Mouse (Mus musculus): ENCODE measurements around the gene Vipr2. TPM values are rescaled to one million over a fixed set of nuclear protein-coding genes. Genes with fewer than 3 reads are reported as not detected.

Gene Vipr2
- polyA plus RNA-seq, 1 experiment from 2014 or later, result 1.8 TPM

DNA sequence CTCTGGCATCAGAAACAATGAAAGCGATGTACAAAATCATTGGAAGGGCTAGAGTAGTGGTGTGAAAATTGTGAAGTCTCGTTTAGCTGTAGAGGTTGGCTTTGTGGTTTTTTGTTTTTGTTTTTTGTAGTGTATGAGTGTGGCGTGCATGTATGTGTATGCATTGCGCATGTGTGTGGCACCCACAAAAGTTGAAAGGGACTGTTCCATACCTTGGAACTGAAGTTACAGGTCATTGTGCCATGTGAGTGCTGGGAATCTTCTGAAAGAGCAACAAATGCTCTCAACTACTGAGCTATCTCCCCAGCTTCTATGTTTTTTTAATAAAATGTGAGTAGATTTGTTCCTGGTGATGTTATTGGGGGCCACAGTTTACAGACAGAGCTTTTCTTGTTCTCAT lies 14.5 kb upstream of the Vipr2 start:
- H3K9me3 ChIP-seq (replicated peaks), result peaks cover 13% of the 10 kb centered on the region
- 95% methylated on average over 4 of the region's 4 CpGs for WGBS
- no peak overlapping the region for H3K4me3 ChIP-seq
- no peak for DNase-seq (ENCODE audit: low spot score)
- H3K4me1 ChIP-seq, result no peaks in the 10 kb centered on the region
- peaks cover 44% of the 10 kb centered on the region for H3K36me3 ChIP-seq
- H3K27me3 ChIP-seq (ENCODE audit: low read depth, poor library complexity, severe bottlenecking), result no peaks in the 10 kb centered on the region
- H3K27ac ChIP-seq, result no peak overlapping the region

DNA sequence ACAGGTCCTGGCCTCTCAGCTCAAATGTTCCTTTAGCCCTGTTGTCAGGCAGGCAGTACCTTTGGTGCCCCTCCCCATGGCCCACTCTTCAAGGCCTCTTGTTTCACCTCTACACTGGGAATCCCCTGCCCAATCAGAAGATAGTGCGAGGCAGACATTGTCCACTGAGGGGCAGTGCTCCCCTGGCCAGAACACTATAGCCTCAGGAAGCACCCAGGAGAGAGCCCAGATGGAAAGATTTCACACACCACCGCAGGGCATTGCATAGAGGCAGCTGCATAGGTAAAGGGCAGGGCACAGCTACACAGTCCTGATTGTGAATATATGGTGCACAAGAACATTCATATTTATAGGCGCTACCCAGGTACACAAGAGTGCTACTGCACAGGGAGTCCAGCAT lies 6.5 kb upstream of the Vipr2 start:
- no peak overlapping the region for H3K27ac ChIP-seq
- no peak overlapping the region for H3K4me3 ChIP-seq
- WGBS, result 32% methylated on average over 3 of the region's 3 CpGs
- peak; percentile 49 for DNase-seq (ENCODE audit: low spot score)
- no peaks in the 10 kb centered on the region for H3K4me1 ChIP-seq
- peaks cover 10% of the 10 kb centered on the region for H3K27me3 ChIP-seq (ENCODE audit: low read depth, poor library complexity, severe bottlenecking)
- no peaks in the 10 kb centered on the region for H3K9me3 ChIP-seq (replicated peaks)
- H3K36me3 ChIP-seq, result no peaks in the 10 kb centered on the region

DNA sequence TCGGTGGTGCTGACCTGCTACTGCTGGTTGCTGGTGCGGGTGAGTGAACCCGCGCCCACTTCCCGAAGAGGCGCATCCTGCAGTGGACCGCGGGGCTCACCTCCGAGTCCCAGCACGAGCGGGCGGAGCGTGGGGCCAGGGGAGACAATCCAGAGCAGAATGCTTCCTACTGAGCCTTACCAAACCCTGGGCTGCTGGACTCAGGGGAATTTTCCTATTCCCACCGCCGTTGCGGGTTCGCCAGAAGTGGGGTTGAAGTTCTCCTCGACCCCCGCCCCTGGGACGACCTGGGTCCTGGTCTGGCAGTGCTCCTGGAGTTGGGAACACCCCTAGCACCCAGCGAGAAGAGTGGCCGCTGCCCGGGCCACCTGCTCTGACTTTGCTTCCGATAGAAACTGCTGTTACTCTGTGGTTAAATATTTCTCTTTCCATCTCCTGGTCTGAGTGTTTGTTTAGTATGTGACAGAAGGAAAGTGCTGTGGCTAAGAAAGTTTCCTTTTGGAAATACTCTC lies 385 bp downstream of the Vipr2 start:
- Histone ChIP-seq H3K27me3 (ENCODE audit: low read depth, poor library complexity, severe bottlenecking) (peaks cover 38% of the 10 kb centered on the region), H3K27ac (peak overlapping the region; percentile 82)
- WGBS, result 1% methylated on average over 24 of the region's 24 CpGs

DNA sequence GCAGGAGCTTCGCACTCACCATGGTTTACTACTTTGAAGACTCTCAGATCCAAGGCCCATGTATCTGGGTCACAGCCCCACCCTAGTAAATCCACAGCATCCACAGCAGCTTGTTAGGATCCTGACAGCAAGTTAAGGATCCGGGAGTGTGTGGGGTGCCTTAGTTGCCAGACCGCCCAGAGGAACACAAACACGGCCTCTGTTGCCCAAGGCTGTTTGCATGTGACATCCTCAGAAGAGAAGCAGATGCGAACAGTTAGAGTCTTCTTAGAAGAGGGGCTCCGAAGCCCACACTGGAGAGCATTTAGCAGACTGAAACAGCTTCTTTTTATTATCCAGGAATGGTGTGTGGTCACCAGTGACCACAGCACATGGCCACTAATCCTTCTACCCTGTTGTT lies 5.6 kb downstream of the Vipr2 start:
- DNase-seq (ENCODE audit: low spot score), result no peak
- Histone ChIP-seq H3K9me3 (replicated peaks) (no peaks in the 10 kb centered on the region), H3K27ac (no peak overlapping the region), H3K36me3 (no peaks in the 10 kb centered on the region), H3K4me3 (no peak overlapping the region), H3K4me1 (no peaks in the 10 kb centered on the region), H3K27me3 (ENCODE audit: low read depth, poor library complexity, severe bottlenecking) (peaks cover 13% of the 10 kb centered on the region)
- WGBS, result 78% methylated on average over 6 of the region's 6 CpGs

More for the DNA sequence above, 385 bp downstream of the Vipr2 start:
- no peak for DNase-seq (ENCODE audit: low spot score)
- Histone ChIP-seq H3K4me1 (peaks cover 11% of the 10 kb centered on the region; the same call in 1 of the 2 replicates), H3K4me3 (peak overlapping the region; percentile 66), H3K36me3 (no peaks in the 10 kb centered on the region), H3K9me3 (replicated peaks) (no peaks in the 10 kb centered on the region)

DNA sequence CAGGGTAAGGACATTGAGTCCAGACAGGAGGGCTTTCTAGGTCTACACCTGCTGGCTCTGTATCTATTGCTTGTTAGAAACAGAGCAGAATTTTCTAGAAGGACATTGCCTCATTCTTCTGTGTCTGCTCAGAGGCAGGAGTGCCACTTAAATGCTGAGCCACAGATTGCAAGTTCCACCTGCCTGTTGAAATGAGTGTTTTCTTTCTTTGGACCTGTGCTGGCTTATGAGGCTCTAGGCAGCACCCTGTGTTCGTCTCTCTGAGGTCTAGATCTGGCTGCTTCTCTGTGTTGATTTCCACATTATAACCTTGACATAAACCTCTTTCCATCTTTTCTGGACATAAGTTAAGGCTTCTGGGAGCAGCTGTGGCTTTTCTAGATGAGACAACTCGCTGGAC lies 6.8 kb downstream of the Vipr2 start:
- WGBS, result 83% methylated on average over 2 of the region's 2 CpGs
- peak; percentile 6 for DNase-seq (ENCODE audit: low spot score)
- no peaks in the 10 kb centered on the region for H3K36me3 ChIP-seq
- H3K27me3 ChIP-seq (ENCODE audit: low read depth, poor library complexity, severe bottlenecking), result peaks cover 3% of the 10 kb centered on the region
- H3K4me3 ChIP-seq, result no peak overlapping the region
- no peaks in the 10 kb centered on the region for H3K4me1 ChIP-seq
- no peak overlapping the region for H3K27ac ChIP-seq
- no peaks in the 10 kb centered on the region for H3K9me3 ChIP-seq (replicated peaks)

DNA sequence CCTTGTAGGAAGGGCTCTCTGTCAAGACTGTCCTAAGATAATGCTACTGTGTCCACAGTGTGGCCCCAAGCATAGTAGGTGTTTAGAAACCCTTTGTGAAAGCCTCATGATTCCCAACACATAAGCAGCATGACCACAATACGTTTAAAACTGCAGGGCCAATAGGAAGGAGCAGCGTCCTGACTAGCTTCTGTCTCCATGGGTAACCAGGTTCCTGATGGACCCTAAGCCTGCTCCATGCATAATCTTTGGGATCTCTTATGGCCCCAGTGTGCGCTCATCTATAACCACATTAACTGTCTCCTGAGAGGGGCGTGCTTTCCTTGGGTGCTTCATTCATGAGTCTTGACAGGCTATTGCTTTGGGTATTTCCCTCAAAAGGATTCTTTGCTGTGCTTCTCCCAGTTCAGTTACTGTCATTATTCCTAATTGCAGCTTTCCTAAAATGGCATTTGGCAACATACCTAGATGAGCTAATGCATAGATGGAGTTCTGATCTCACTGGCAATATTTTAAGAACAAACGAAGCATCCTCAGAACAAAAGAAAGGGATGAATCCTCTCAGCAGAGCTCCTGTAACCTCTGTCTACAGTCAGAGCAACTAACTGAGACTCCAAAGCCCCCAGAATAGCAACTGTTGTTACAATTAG lies 9.6 kb downstream of the Vipr2 start:
- 90% methylated on average over 5 of the region's 5 CpGs for WGBS

DNA sequence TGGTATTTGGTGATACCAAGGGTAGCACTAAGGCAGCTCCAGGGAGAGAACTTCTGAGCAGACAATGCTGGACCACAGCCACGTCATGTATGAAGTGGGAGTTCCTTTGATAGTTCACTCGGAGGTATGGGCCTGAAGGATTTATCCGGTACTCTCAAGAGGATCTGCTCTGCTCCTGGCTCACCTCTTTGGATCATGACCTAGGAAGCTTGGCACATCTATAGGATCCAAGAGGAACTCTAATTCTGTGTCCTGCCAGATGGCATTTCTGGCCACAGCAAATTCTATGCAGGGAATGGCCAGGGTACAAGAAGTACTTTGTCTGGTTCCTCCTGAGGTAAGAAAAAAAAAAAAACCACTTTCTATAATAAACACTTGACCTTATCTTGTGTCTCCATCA lies 12.3 kb downstream of the Vipr2 start:
- H3K4me1 ChIP-seq, result no peaks in the 10 kb centered on the region
- H3K9me3 ChIP-seq (replicated peaks), result no peaks in the 10 kb centered on the region
- H3K27me3 ChIP-seq (ENCODE audit: low read depth, poor library complexity, severe bottlenecking), result no peaks in the 10 kb centered on the region
- H3K4me3 ChIP-seq, result no peak overlapping the region
- no peaks in the 10 kb centered on the region for H3K36me3 ChIP-seq
- no peak for DNase-seq (ENCODE audit: low spot score)
- H3K27ac ChIP-seq, result no peak overlapping the region
- WGBS, result 89% methylated on average over 3 of the region's 3 CpGs

More for the DNA sequence above, 9.6 kb downstream of the Vipr2 start:
- Histone ChIP-seq H3K27ac (no peak overlapping the region), H3K9me3 (replicated peaks) (no peaks in the 10 kb centered on the region), H3K4me3 (no peak overlapping the region), H3K4me1 (no peaks in the 10 kb centered on the region), H3K36me3 (no peaks in the 10 kb centered on the region), H3K27me3 (ENCODE audit: low read depth, poor library complexity, severe bottlenecking) (no peaks in the 10 kb centered on the region)
- no peak for DNase-seq (ENCODE audit: low spot score)

DNA sequence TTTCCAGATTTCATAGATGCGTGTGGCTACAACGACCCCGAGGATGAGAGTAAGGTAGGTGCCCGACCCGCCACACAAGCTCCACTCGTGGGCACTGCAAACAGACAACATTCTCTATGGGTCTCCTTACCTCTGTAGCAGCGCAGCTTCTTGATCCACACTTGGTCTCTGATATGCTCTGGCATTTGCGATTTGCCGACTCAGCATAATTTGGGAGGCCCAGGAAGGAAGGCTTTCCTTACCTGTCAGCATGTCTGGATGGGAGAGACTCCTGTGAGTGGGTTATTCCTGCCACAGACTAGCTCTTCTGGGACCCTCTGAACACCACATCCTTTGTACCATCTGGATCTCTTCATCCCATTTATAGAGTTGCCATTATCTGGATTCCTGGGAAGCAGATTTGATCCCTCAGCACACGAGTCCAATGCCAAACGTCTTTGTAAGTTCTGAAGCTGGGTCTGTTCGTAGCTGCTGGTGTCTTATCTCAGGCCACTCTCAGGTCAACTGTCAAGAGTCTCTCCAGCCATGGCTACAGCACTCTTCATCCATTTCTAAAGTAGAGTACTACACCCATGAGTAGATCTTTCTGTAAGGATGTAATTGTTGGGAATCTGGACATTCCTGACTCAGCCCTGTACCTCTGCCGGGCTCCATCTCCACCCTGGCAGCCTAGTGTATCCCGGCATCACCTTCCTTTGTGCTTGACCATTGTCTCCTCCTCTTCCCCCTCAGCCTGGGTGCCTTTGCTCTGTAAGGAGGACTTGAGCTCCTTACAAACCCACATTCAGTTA lies 17.4 kb downstream of the Vipr2 start:
- Histone ChIP-seq H3K36me3 (no peaks in the 10 kb centered on the region), H3K4me1 (no peaks in the 10 kb centered on the region), H3K9me3 (replicated peaks) (no peaks in the 10 kb centered on the region), H3K27me3 (ENCODE audit: low read depth, poor library complexity, severe bottlenecking) (no peaks in the 10 kb centered on the region), H3K4me3 (no peak overlapping the region), H3K27ac (no peak overlapping the region)
- 90% methylated on average over 14 of the region's 14 CpGs for WGBS
- DNase-seq (ENCODE audit: low spot score), result no peak

DNA sequence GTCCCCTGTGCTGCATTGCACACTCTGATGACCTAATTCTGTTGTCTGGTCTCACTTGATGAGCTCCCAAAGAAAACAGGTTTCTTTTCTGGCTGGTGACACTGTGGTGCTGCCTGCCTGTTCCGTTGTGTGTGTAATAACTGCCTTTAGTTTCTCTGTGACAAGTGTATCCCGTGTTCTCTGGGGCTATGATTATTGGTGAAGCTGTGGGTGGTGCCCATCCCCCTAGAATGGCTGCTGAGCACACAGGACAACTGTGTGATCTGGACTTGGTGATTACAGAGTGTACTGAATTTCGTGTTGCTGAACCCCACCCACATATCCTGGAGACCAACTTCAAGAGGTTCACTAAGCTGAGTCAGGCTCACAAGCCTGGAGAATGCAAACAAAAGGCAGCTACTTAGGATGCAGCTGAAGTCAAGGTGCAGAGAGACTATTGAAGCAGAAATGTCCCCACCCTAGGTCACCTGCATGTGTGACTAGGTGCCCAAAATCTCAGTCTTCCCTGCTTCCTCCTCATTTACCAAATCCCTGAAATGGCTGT lies 18.9 kb downstream of the Vipr2 start:
- no peak overlapping the region for H3K27ac ChIP-seq
- no peaks in the 10 kb centered on the region for H3K4me1 ChIP-seq
- no peaks in the 10 kb centered on the region for H3K27me3 ChIP-seq (ENCODE audit: low read depth, poor library complexity, severe bottlenecking)
- no peaks in the 10 kb centered on the region for H3K9me3 ChIP-seq (replicated peaks)
- DNase-seq (ENCODE audit: low spot score), result no peak
- no peaks in the 10 kb centered on the region for H3K36me3 ChIP-seq
- no peak overlapping the region for H3K4me3 ChIP-seq
- WGBS, result 73% methylated on average over 3 of the region's 3 CpGs

DNA sequence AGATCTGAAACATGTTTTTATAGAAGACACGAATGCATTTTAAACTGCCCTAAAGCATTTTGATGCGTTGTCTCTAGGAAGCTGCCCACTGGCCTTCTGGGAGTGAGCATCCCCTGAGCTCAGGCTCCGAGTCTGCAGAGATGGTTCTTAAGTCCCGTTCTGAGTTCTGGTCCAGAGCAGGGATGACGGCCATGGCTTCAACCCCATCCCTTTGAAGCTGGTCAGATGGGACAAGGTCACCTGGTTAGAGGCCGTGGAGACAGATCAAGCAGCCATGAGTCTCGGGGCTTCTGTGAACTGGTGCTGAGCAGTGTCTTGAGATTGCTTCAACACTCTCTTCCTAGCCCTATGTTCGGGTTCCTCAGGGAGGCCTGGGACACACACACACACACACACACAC lies 19.6 kb downstream of the Vipr2 start:
- Histone ChIP-seq H3K9me3 (replicated peaks) (no peaks in the 10 kb centered on the region), H3K4me1 (no peaks in the 10 kb centered on the region), H3K27me3 (ENCODE audit: low read depth, poor library complexity, severe bottlenecking) (no peaks in the 10 kb centered on the region), H3K27ac (no peak overlapping the region), H3K36me3 (no peaks in the 10 kb centered on the region), H3K4me3 (no peak overlapping the region)
- 89% methylated on average over 8 of the region's 8 CpGs for WGBS
- no peak for DNase-seq (ENCODE audit: low spot score)

DNA sequence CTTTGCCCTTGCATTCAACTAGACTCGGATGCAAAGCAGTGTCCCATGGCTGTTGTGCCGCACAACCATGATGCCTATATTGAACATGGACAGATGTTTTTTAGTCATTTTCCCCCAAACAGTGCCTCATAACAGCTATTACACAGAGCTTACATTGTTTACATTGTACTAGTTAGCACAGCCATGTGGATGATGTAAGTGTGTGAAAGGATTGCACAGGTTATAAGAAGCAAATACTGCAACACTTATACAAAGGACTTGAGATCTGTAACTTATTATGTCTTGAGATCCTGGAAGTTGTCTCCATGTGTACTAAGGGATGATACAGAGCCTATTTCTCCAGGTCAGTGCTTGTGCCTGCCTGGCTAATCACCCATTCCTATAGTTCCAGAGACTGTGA lies 24.4 kb downstream of the Vipr2 start:
- DNase-seq (ENCODE audit: low spot score), result no peak
- Histone ChIP-seq H3K9me3 (replicated peaks) (no peaks in the 10 kb centered on the region), H3K36me3 (no peaks in the 10 kb centered on the region), H3K27me3 (ENCODE audit: low read depth, poor library complexity, severe bottlenecking) (no peaks in the 10 kb centered on the region), H3K4me1 (no peaks in the 10 kb centered on the region), H3K27ac (no peak overlapping the region), H3K4me3 (no peak overlapping the region)
- WGBS, result 90% methylated on average over 2 of the region's 2 CpGs

DNA sequence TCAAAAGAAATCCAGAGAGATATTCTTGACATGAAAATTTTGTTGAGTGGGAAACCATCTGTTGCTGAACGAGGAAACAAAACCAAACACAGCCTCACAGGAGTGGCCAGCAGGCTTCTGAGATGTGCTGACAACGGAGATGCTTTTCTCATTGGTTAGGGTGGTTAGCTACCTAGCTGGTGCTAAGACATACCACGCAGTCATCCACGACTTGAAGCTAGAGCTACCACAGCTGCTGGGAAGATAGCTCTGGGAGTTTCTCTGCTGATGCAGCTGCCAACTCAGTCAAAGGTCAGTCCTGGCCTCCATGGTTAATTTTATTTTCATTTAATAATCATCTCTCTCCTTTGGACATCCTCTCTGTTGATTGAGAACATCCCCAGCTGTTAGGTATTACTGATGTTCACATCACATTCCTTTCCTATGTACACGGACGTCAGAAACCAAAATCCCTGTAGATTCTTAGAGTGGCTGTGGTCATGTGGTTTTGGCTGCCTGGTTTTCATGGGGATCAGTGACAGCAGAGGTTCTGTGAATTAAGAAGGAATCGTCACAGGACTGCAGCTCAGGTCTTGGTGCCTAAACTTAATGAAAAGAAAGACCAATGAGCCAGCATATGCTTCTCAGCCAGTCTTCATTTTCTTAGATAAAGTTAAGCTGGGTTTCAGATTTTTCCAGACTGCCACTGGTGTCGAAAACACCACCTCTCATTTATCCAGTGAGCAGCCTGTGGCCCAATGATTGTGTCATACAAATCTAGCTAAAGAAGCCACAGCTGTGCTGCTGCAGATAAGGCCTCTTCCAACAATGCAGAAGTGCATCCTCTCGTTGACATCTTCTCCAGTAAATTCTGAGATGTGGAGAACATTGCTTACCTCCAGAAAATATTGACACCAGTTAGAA lies 32.2 kb downstream of the Vipr2 start:
- H3K27me3 ChIP-seq (ENCODE audit: low read depth, poor library complexity, severe bottlenecking), result no peaks in the 10 kb centered on the region
- DNase-seq (ENCODE audit: low spot score), result no peak
- H3K4me3 ChIP-seq, result no peak overlapping the region
- H3K9me3 ChIP-seq (replicated peaks), result no peaks in the 10 kb centered on the region
- H3K27ac ChIP-seq, result no peak overlapping the region
- WGBS, result 82% methylated on average over 9 of the region's 9 CpGs
- no peaks in the 10 kb centered on the region for H3K4me1 ChIP-seq
- H3K36me3 ChIP-seq, result no peaks in the 10 kb centered on the region
